Mouse (Mus musculus): ENCODE data around the gene Zfp689. TPM values are rescaled to one million over a fixed set of nuclear protein-coding genes. Genes with fewer than 3 reads are reported as not detected.
A peak's percentile ranks its signal among the peaks of the same experiment; 100 is the strongest.

Zfp689 gene
- polyA plus RNA-seq, 2 experiments from 2014 or later, result 3.3 to 5.4 TPM

- no peak for ATAC-seq
These were observed 55.0 kb downstream of the Zfp689 start for GRCm38 (mm10) chr7:127393944-127394333.

GRCm38 (mm10) chr7:127393157-127393943 is 55.6 kb downstream of the Zfp689 start, which contains the start of gene E430018J23Rik:
E430018J23Rik (minus strand) TSS chr7:127393629.
- ATAC-seq, result peak; percentile 91

- ATAC-seq, result no peak
These were observed 56.6 kb downstream of the Zfp689 start for GRCm38 (mm10) chr7:127392251-127392824.

Other genes starting within 250 kb of the Zfp689 start
- gene Tbc1d10b, start 240.7 kb downstream of the Zfp689 start, polyA plus RNA-seq (2017; shearing (Covaris generic)), result 10 to 100 TPM; 13.6 to 18.9 TPM
- 10 to 100 TPM; 26.7 to 30.7 TPM for gene Mylpf, start 240.3 kb downstream of the Zfp689 start, polyA plus RNA-seq (2017; shearing (Covaris generic))
- gene Zfp553, start 216.1 kb downstream of the Zfp689 start, polyA plus RNA-seq (2017; shearing (Covaris generic)), result 1 to 10 TPM; 4.1 to 8.0 TPM
- 100 to 1,000 TPM; 811 to 836 TPM for gene Sept1, start 216.0 kb downstream of the Zfp689 start, polyA plus RNA-seq (2017; shearing (Covaris generic))
- 1 to 10 TPM in 1 of 2 experiments, under 1 TPM in 1; 0.29 to 1.1 TPM for gene Zfp771, start 204.9 kb downstream of the Zfp689 start, polyA plus RNA-seq (2017; shearing (Covaris generic))
- gene Dctpp1, start 188.4 kb downstream of the Zfp689 start, polyA plus RNA-seq (2017; shearing (Covaris generic)), result 10 to 100 TPM; 48.1 to 69.5 TPM
- 10 to 100 TPM; 29.9 to 31.3 TPM for gene Sephs2, start 175.1 kb downstream of the Zfp689 start, polyA plus RNA-seq (2017; shearing (Covaris generic))
- 100 to 1,000 TPM; 149 to 232 TPM for gene Itgal, start 152.9 kb downstream of the Zfp689 start, polyA plus RNA-seq (2017; shearing (Covaris generic))
- gene Zfp768, start 103.6 kb downstream of the Zfp689 start, polyA plus RNA-seq (2017; shearing (Covaris generic)), result under 1 TPM in 1 of 2 experiments, not detected in 1; 0.19 TPM
- 10 to 100 TPM in 1 of 2 experiments, 1 to 10 TPM in 1; 9.9 to 11.2 TPM for gene Zfp747, start 73.1 kb downstream of the Zfp689 start, polyA plus RNA-seq (2017; shearing (Covaris generic))
- gene 9130019O22Rik, start 62.0 kb downstream of the Zfp689 start, polyA plus RNA-seq (2017; shearing (Covaris generic)), result 1 to 10 TPM; 7.4 to 8.9 TPM
- gene E430018J23Rik, start 55.5 kb downstream of the Zfp689 start, polyA plus RNA-seq (2017; shearing (Covaris generic)), result 1 to 10 TPM; 4.0 to 6.1 TPM
- 1 to 10 TPM; 5.7 to 8.3 TPM for gene Zfp764, start 42.3 kb downstream of the Zfp689 start, polyA plus RNA-seq (2017; shearing (Covaris generic))
- 10 to 100 TPM; 22.5 to 25.5 TPM for gene Zfp688, start 27.1 kb downstream of the Zfp689 start, polyA plus RNA-seq (2017; shearing (Covaris generic))
- 100 to 1,000 TPM; 137 to 165 TPM for gene Prr14, start 10.5 kb upstream of the Zfp689 start, polyA plus RNA-seq (2017; shearing (Covaris generic))
- gene Fbrs, start 30.0 kb upstream of the Zfp689 start, polyA plus RNA-seq (2017; shearing (Covaris generic)), result 10 to 100 TPM; 17.9 to 25.0 TPM
- gene Srcap, start 62.8 kb upstream of the Zfp689 start, polyA plus RNA-seq (2017; shearing (Covaris generic)), result 10 to 100 TPM in 1 of 2 experiments, 1 to 10 TPM in 1; 8.1 to 10.9 TPM
- gene Gm42715, start 70.4 kb upstream of the Zfp689 start, polyA plus RNA-seq (2017; shearing (Covaris generic)), result 10 to 100 TPM; 19.2 to 20.0 TPM
- gene Tmem265, start 112.2 kb upstream of the Zfp689 start, polyA plus RNA-seq (2017; shearing (Covaris generic)), result 10 to 100 TPM; 52.4 to 58.5 TPM
- gene Phkg2, start 124.2 kb upstream of the Zfp689 start, polyA plus RNA-seq (2017; shearing (Covaris generic)), result 10 to 100 TPM; 73.7 to 85.5 TPM
- gene Ccdc189, start 139.4 kb upstream of the Zfp689 start, polyA plus RNA-seq (2017; shearing (Covaris generic)), result 1 to 10 TPM in 1 of 2 experiments, under 1 TPM in 1; 0.57 to 1.4 TPM
- 10 to 100 TPM; 25.3 to 26.1 TPM for gene Rnf40, start 139.6 kb upstream of the Zfp689 start, polyA plus RNA-seq (2017; shearing (Covaris generic))
- under 1 TPM in 1 of 2 experiments, not detected in 1; 0.18 TPM for gene Zfp629, start 166.6 kb upstream of the Zfp689 start, polyA plus RNA-seq (2017; shearing (Covaris generic))

Measured in activated CD4-positive, CD25-positive, alpha-beta regulatory T cell, adult 4 months (primary cell).